Mouse (Mus musculus) liver, embryonic 14.5 days (tissue): ENCODE measurements at regions not wholly inside any gene's neighbourhood (a gene's known extent, or its start where the extent isn't known, plus 50 kb on each side); places are given as distances from the start of the nearest gene placed in this dataset.

Experiments used
- ATAC-seq: fragments of 200-750 bp; cut with Nextera tagmentation; 2 replicates; pipeline ENCODE4 v1.8.0; 2017; ENCODE audit warnings: moderate number of reproducible peaks, mild to moderate bottlenecking, moderate library complexity; ENCODE audit not compliant: insufficient read depth
- DNase-seq, 3 experiments: peaks; one replicate each; pipeline ENCODE4 v3.0.0-alpha.2; 2012 to 2013; ENCODE audit warnings: low read depth in 3 of 3, low spot score in 3 of 3
- H3K27ac ChIP-seq: fragments of 300-500 bp; sonication (generic); 2 replicates; pipeline ENCODE4 v1.5.1; 2014; ENCODE audit warnings: moderate library complexity, mild to moderate bottlenecking, control low read depth, inconsistent platforms
- H3K27me3 ChIP-seq: fragments of 300-500 bp; sonication (generic); 2 replicates; pipeline ENCODE4 v1.6.1; 2014; ENCODE audit warnings: mild to moderate bottlenecking, low read length, moderate library complexity; ENCODE audit not compliant: control insufficient read depth, insufficient read depth
- H3K36me3 ChIP-seq: fragments of 300-500 bp; sonication (generic); replicated peaks from 2 replicates; pipeline ENCODE4 v1.6.1; 2014; ENCODE audit warnings: low read depth; ENCODE audit not compliant: control insufficient read depth, insufficient read depth
- H3K4me1 ChIP-seq, 2 experiments: fragments of 200-500 bp in 1 of 2; fragments of 300-500 bp in 1 of 2; sonication (generic) in 1 of 2; replicated peaks; 2 replicates each; pipeline ENCODE4 v1.6.1; 2012 to 2014; ENCODE audit warnings: antibody characterized with exemption in 1 of 2, inconsistent platforms in 1 of 2, low read length in 1 of 2; ENCODE audit not compliant: control insufficient read depth in 2 of 2, insufficient read depth in 2 of 2
- H3K4me2 ChIP-seq: fragments of 300-500 bp; sonication (generic); 2 replicates; pipeline ENCODE4 v1.6.1; 2014; ENCODE audit warnings: low read depth, mild to moderate bottlenecking, control low read depth, moderate library complexity
- H3K4me3 ChIP-seq, 2 experiments: fragments of 200-500 bp in 1 of 2; fragments of 300-500 bp in 1 of 2; sonication (generic) in 1 of 2; 2 replicates each; pipeline ENCODE4 v1.5.1; 2012 to 2014; ENCODE audit warnings: low read depth in 2 of 2, low read length in 2 of 2, mild to moderate bottlenecking in 2 of 2, control low read depth in 1 of 2, inconsistent platforms in 1 of 2, moderate library complexity in 1 of 2; ENCODE audit not compliant: insufficient read depth in 1 of 2
- H3K9ac ChIP-seq: fragments of 300-500 bp; sonication (generic); replicated peaks from 2 replicates; pipeline ENCODE4 v1.6.1; 2014; ENCODE audit warnings: mild to moderate bottlenecking, control low read depth, moderate library complexity
- H3K9me3 ChIP-seq: fragments of 300-500 bp; sonication (generic); 2 replicates; pipeline ENCODE4 v1.6.1; 2016; ENCODE audit warnings: low read length, mixed read lengths; ENCODE audit not compliant: control insufficient read depth
- CTCF ChIP-seq: IDR thresholded peaks from 2 replicates; pipeline ENCODE4 v1.5.1; 2016; ENCODE audit warnings: antibody characterized with exemption, low read depth, control low read depth
- EP300 ChIP-seq: IDR thresholded peaks from 2 replicates; pipeline ENCODE4 v1.6.1; 2016; ENCODE audit warnings: antibody characterized with exemption, low read depth
- WGBS: fragments of 180-500 bp; shearing (Covaris S2); extraction: QIAGEN DNeasy Blood & Tissue Kit; methylation state at CpG from one replicate; pipeline ENCODE4 v1.1.7; 2014; ENCODE audit not compliant: insufficient replicate concordance; 5-methylcytosine and 5-hydroxymethylcytosine counted together

GRCm38 (mm10) chr9:116278862-116279261 is 103.7 kb upstream of the Tgfbr2 start:
- Histone ChIP-seq H3K36me3 (no peaks in the 10 kb centered on the region), H3K27ac (no peak overlapping the region), H3K4me1 (no peaks in the 10 kb centered on the region), H3K27me3 (no peaks in the 10 kb centered on the region), H3K9ac (no peak overlapping the region), H3K4me3 (no peak overlapping the region), H3K9me3 (no peaks in the 10 kb centered on the region), H3K4me2 (no peak overlapping the region)
- 73% methylated on average over 8 of the region's 8 CpGs for WGBS
- TF ChIP-seq EP300 = no peak
- TF ChIP-seq CTCF = no peak
- no peak for ATAC-seq
- no peak for DNase-seq

DNA sequence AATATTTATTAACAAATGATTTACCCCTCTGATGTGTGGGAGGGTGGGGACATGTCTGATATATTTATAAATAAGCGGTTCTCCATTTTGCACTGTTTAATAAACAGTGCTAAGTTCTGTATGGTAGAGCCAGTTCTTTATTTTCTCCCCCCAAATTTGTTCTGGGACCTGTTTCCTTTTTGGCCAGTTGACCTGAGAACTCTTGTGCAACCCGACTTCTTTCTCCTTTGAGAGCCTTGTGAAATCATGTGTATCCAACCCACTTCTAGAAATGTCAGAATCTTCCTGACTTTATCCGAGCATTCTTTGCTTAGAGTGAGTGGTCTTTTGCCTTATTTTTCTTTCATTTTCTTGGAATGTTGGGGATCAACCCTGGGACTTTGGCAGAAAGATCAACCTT is 102.6 kb upstream of the Tgfbr2 start:
- no peak overlapping the region for H3K27ac ChIP-seq

GRCm38 (mm10) chr9:116276141-116276540 is 101.0 kb upstream of the Tgfbr2 start:
- whole genome bisulfite sequencing = 56% methylated on average over 2 of the region's 2 CpGs

More for the DNA sequence above, 102.6 kb upstream of the Tgfbr2 start:
- no peak overlapping the region for H3K4me2 ChIP-seq
- no peaks in the 10 kb centered on the region for H3K4me1 ChIP-seq
- 52% methylated on average over 3 of the region's 3 CpGs for WGBS
- H3K4me3 ChIP-seq = no peak overlapping the region
- no peaks in the 10 kb centered on the region for H3K9me3 ChIP-seq
- H3K36me3 ChIP-seq = no peaks in the 10 kb centered on the region
- H3K27me3 ChIP-seq = no peaks in the 10 kb centered on the region
- ATAC-seq (no peak), DNase-seq (no peak)
- TF ChIP-seq EP300 = no peak
- H3K9ac ChIP-seq = no peak overlapping the region

DNA sequence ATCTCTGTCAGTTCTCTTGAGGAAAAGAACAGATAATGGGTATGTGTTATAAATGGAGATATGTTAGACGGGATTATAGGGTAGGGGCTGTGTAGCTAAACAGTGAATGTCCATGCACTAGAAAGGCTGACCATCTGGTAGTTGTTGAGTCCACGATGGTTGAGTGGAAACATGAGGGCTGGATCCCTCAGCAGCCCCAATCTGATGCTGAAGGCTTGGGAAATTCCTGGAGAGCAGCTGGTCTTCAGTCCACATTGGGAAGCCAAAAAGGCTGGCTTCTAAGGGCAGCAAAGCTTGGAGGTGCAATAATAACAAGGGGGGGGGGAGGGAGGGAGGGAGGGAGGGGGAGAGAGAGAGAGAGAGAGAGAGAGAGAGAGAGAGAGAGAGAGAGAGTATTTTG is 97.3 kb upstream of the Tgfbr2 start:
- Histone ChIP-seq H3K27me3 (no peaks in the 10 kb centered on the region), H3K27ac (no peak overlapping the region), H3K4me2 (no peak overlapping the region), H3K9ac (no peak overlapping the region), H3K36me3 (no peaks in the 10 kb centered on the region), H3K4me3 (no peak overlapping the region), H3K4me1 (no peaks in the 10 kb centered on the region), H3K9me3 (no peaks in the 10 kb centered on the region)
- DNase-seq = no peak
- ATAC-seq = no peak
- TF ChIP-seq EP300 (no peak), CTCF (no peak)
- WGBS = 66% methylated on average over 2 of the region's 2 CpGs

More at GRCm38 (mm10) chr9:116276141-116276540, 101.0 kb upstream of the Tgfbr2 start:
- Histone ChIP-seq H3K4me2 (no peak overlapping the region), H3K4me1 (no peaks in the 10 kb centered on the region), H3K9me3 (no peaks in the 10 kb centered on the region), H3K9ac (no peak overlapping the region), H3K4me3 (no peak overlapping the region), H3K36me3 (no peaks in the 10 kb centered on the region), H3K27ac (no peak overlapping the region), H3K27me3 (no peaks in the 10 kb centered on the region)
- DNase-seq (no peak), ATAC-seq (no peak)
- TF ChIP-seq EP300 = no peak
- no peak for TF ChIP-seq CTCF

- no peak for TF ChIP-seq CTCF
- TF ChIP-seq EP300 = no peak
- no peak overlapping the region for H3K4me2 ChIP-seq
- no peak overlapping the region for H3K4me3 ChIP-seq
- no peaks in the 10 kb centered on the region for H3K9me3 ChIP-seq
- H3K9ac ChIP-seq = no peak overlapping the region
- 30% methylated on average over 6 of the region's 6 CpGs for WGBS
- DNase-seq = no peak
- H3K27ac ChIP-seq = no peak overlapping the region
- no peak for ATAC-seq
- H3K27me3 ChIP-seq = no peaks in the 10 kb centered on the region
- no peaks in the 10 kb centered on the region for H3K36me3 ChIP-seq
- H3K4me1 ChIP-seq = no peaks in the 10 kb centered on the region
Measured at GRCm38 (mm10) chr9:116270417-116270828, 95.3 kb upstream of the Tgfbr2 start.
